Mouse (Mus musculus) liver, embryonic 11.5 days (tissue): ENCODE measurements around the gene Rpl36a-ps1. TPM values are rescaled to one million over a fixed set of nuclear protein-coding genes. Genes with fewer than 3 reads are reported as not detected.
A peak's percentile ranks its signal among the peaks of the same experiment; 100 is the strongest.
"Not testable (repeated sequence)": the region's sequence is repeated elsewhere in the genome, so short reads cannot be mapped to it uniquely, and the experiment has no call there.

Experiments
- ATAC-seq: fragments of 200-750 bp; cut with Nextera tagmentation; replicated peaks from 2 replicates; pipeline ENCODE4 v1.8.0; 2017; ENCODE audit warnings: moderate number of reproducible peaks, mild to moderate bottlenecking, moderate TSS enrichment, moderate library complexity; ENCODE audit not compliant: low FRiP score
- DNase-seq: peaks from one replicate; pipeline ENCODE4 v3.0.0-alpha.2; 2017; ENCODE audit warnings: low spot score
- H3K27ac ChIP-seq: fragments of 300-500 bp; sonication (generic); 2 replicates; pipeline ENCODE4 v1.5.1; 2014; ENCODE audit warnings: mild to moderate bottlenecking, low read depth, low read length, control low read depth
- H3K27me3 ChIP-seq: fragments of 300-500 bp; sonication (generic); replicated peaks from 2 replicates; pipeline ENCODE4 v1.6.1; 2014; ENCODE audit warnings: low read length, mixed read lengths; ENCODE audit not compliant: control insufficient read depth, insufficient read depth
- H3K36me3 ChIP-seq: fragments of 300-500 bp; sonication (generic); 2 replicates; pipeline ENCODE4 v1.6.1; 2014; ENCODE audit warnings: mild to moderate bottlenecking, low read length, moderate library complexity, mixed read lengths; ENCODE audit not compliant: control insufficient read depth, insufficient read depth
- H3K4me1 ChIP-seq: fragments of 300-500 bp; sonication (generic); replicated peaks from 2 replicates; pipeline ENCODE4 v1.6.1; 2014; ENCODE audit warnings: low read length, mixed read lengths; ENCODE audit not compliant: control insufficient read depth, insufficient read depth
- H3K4me2 ChIP-seq: fragments of 300-500 bp; sonication (generic); 2 replicates; pipeline ENCODE4 v1.6.1; 2014; ENCODE audit warnings: mild to moderate bottlenecking, control low read depth, moderate library complexity
- H3K4me3 ChIP-seq: fragments of 300-500 bp; sonication (generic); 2 replicates; pipeline ENCODE4 v1.5.1; 2014; ENCODE audit warnings: low read depth, low read length, control low read depth
- H3K9ac ChIP-seq: fragments of 300-500 bp; sonication (generic); 2 replicates; pipeline ENCODE4 v1.6.1; 2014; ENCODE audit warnings: low read depth, low read length, control low read depth
- H3K9me3 ChIP-seq: fragments of 300-500 bp; sonication (generic); 2 replicates; pipeline ENCODE4 v1.6.1; 2016; ENCODE audit warnings: low read length, inconsistent platforms, mixed read lengths; ENCODE audit not compliant: control insufficient read depth
- WGBS: fragments of 180-500 bp; shearing (Covaris S2); extraction: QIAGEN DNeasy Blood & Tissue Kit; methylation state at CpG from one replicate; pipeline ENCODE4 v1.1.7; 2014; 5-methylcytosine and 5-hydroxymethylcytosine counted together
- polyA plus RNA-seq: library from polyadenylated mRNA; unstranded; fragments of >200 nt; fragmentation: Nextera tagmentation; extraction: Ambion mirVana; gene quantifications from 2 replicates; pipeline ENCODE4 v1.2.1, GENCODE M21; 2014

Gene Rpl36a-ps1
- polyA plus RNA-seq: 2.5 TPM in 2 replicates

DNA sequence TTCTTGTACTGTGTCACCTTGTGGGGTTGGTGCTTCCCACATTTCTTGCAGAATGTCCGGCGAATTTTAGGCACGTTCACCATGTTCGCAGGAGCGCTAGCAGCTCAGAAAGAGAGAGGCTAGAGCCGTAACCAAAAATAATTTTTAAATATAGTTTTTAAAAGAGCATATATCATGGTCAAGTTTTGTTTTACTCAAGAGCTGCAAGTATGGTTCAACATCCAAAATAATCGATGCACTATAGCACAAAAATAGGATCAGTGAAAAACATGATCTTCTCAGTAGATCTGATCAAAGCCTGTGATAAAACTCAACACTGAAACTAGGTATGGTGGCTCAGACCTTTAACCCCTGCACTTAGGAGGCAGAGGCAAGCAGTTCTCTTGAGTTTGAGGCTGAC, at the start of gene Rpl36a-ps1:
Gene Rpl36a-ps1 (minus strand): TSS at position 101 of the 400 bp plus-strand sequence.
- WGBS: 94% methylated on average over 7 of the region's 7 CpGs
- Histone ChIP-seq H3K27me3 (no peaks in the 10 kb centered on the region), H3K36me3 (no peaks in the 10 kb centered on the region), H3K4me2 (no peak within 1 kb of the TSS), H3K4me1 (no peaks in the 10 kb centered on the region), H3K4me3 (no peak within 1 kb of the TSS), H3K9ac (no peak within 1 kb of the TSS), H3K27ac (no peak within 1 kb of the TSS), H3K9me3 (no peaks in the 10 kb centered on the region)
- ATAC-seq (no peak), DNase-seq (no peak)

DNA sequence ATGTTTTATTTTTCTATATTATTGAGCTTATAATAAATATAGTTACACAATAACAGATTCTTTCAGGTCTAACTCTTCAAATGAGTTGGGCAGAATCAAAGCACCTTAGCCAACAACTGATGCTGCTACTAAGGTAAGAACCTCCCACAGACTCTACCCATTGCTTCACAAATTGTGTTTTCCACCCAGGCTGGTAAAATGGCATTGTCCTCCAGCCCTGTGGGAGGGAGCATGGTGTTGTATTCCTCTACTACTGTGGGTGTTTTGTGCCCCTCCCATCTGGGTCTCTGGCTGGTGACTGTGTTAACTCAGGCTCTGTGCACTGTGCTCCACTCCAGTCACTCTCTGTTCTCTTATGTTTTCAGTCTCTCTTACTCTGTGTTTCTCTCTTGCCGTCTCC, 49.4 kb upstream of the Rpl36a-ps1 start:
- Histone ChIP-seq H3K4me2 (peak overlapping the region; percentile 61), H3K9me3 (no peaks in the 10 kb centered on the region), H3K4me1 (peaks cover 19% of the 10 kb centered on the region), H3K4me3 (peak overlapping the region; percentile 94), H3K9ac (0 out of 2 replicates have a peak overlapping the region, but pooled peaks have one; percentile 1), H3K27ac (no peak overlapping the region), H3K27me3 (no peaks in the 10 kb centered on the region), H3K36me3 (0 out of 2 replicates have a peak, but pooled peaks cover 3% of the 10 kb centered on the region)
- DNase-seq: no peak
- ATAC-seq: no peak
- WGBS: 41% methylated on average over 1 of the region's 1 CpGs

DNA sequence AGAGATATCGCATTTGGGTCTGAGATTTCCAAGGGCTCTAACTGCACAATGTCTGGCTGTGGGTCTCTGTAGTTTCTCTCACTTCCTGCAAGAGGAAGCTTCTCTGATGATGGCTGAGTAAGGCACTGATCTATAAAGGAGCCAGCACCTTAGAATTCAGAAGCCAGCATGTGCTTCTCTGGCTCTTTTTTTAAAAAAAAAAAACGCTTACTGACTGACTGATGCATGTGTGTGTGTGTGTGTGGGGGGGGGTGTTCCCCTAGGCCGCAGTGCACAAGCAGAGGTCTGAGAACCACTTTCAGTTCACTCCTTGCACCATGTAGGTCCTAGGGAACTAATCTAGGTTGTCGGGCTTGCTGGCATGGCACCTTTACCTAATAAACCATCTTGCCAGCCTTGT, 47.3 kb upstream of the Rpl36a-ps1 start:
- Histone ChIP-seq H3K9ac (no peak overlapping the region), H3K27me3 (no peaks in the 10 kb centered on the region), H3K4me1 (peaks cover 19% of the 10 kb centered on the region), H3K27ac (no peak overlapping the region), H3K4me2 (no peak overlapping the region), H3K9me3 (no peaks in the 10 kb centered on the region), H3K36me3 (0 out of 2 replicates have a peak, but pooled peaks cover 3% of the 10 kb centered on the region), H3K4me3 (no peak overlapping the region)
- ATAC-seq (no peak), DNase-seq (no peak)
- WGBS: 63% methylated on average over 4 of the region's 4 CpGs

- H3K27me3 ChIP-seq, H3K9ac ChIP-seq, H3K27ac ChIP-seq, DNase-seq, H3K9me3 ChIP-seq, H3K4me2 ChIP-seq, H3K4me3 ChIP-seq, ATAC-seq, H3K36me3 ChIP-seq: not testable (repeated sequence)
- H3K4me1 ChIP-seq: peaks cover 18% of the 10 kb centered on the region
- WGBS: 87% methylated on average over 5 of the region's 5 CpGs
These were observed 45.2 kb upstream of the Rpl36a-ps1 start for GRCm38 (mm10) chr14:99039308-99039707.

DNA sequence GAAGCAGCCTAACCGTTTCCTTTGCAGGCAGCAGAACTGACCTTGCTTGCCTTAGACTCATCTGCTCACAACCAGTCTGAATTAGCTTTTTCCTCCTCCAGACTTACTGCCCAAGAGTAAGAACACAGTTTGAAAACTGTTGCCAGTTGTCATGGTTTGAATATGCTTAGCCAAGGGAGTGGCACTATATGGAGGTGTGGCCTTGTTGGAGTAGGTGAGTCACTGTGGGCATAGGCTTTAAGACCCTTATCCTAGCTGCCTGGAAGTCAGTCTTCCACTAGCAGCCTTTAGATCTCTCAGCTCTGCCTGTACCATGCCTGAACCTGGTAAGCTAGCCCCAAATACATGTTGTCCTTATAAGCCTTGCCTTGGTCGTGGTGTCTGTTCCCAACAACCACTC, 43.6 kb upstream of the Rpl36a-ps1 start:
- peaks cover 10% of the 10 kb centered on the region; the same call in 1 of the 2 replicates for H3K36me3 ChIP-seq
- no peaks in the 10 kb centered on the region for H3K9me3 ChIP-seq
- DNase-seq: no peak
- H3K9ac ChIP-seq: no peak overlapping the region
- H3K4me2 ChIP-seq: no peak overlapping the region
- WGBS: 80% methylated on average over 2 of the region's 2 CpGs
- no peak overlapping the region for H3K27ac ChIP-seq
- H3K4me1 ChIP-seq: peaks cover 9% of the 10 kb centered on the region
- no peaks in the 10 kb centered on the region for H3K27me3 ChIP-seq
- no peak overlapping the region for H3K4me3 ChIP-seq
- ATAC-seq: no peak

DNA sequence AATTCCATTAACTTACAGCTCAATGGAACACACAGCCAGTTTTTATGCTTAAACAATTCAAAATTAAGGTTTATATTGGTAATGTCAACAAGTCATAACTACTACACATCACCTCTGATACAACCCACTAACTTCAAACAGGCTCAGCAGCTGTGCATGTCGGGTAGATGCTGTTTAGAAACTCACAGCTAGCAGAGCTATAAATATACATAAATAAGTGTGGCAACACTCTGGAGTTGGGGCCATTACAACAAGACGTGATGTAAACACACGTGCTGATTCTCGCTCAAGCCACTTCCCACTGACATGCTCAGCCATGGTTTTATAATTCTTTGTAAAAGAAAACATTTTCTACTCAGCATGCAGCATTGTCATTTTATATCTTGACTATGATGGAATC, 41.9 kb upstream of the Rpl36a-ps1 start:
- Histone ChIP-seq H3K9me3 (no peaks in the 10 kb centered on the region), H3K27ac (no peak overlapping the region), H3K36me3 (peaks cover 10% of the 10 kb centered on the region; the same call in 1 of the 2 replicates), H3K4me2 (no peak overlapping the region), H3K4me3 (no peak overlapping the region), H3K9ac (no peak overlapping the region), H3K4me1 (no peaks in the 10 kb centered on the region; the same call in 1 of the 2 replicates), H3K27me3 (no peaks in the 10 kb centered on the region)
- DNase-seq (no peak), ATAC-seq (no peak)
- WGBS: 88% methylated on average over 4 of the region's 4 CpGs

DNA sequence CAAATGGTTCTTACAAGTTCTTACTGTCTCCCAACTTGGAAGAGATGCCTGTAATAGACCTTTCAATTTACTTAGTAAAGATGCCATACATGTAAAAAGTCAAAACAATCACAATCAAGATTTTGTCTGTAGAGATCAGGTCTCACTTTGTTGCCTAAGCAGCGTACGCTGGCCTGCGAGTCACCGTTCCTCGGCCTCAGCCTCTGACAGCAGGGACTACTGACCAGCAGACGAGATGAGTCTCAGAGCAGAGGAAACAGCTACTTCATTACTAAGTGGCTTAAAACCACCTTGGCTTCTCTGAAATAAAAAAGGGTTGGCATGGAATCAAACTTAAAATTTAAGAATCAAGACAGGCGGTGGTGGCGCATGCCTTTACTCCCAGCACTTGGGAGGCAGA, 40.7 kb upstream of the Rpl36a-ps1 start:
- not testable (repeated sequence) for H3K27me3 ChIP-seq, H3K4me2 ChIP-seq, H3K9ac ChIP-seq, H3K4me3 ChIP-seq, H3K27ac ChIP-seq, DNase-seq, H3K9me3 ChIP-seq, ATAC-seq, H3K4me1 ChIP-seq
- peaks cover 10% of the 10 kb centered on the region; the same call in 1 of the 2 replicates for H3K36me3 ChIP-seq
- WGBS: 93% methylated on average over 8 of the region's 8 CpGs

- no peak overlapping the region for H3K4me3 ChIP-seq
- no peak overlapping the region for H3K27ac ChIP-seq
- no peaks in the 10 kb centered on the region for H3K4me1 ChIP-seq
- H3K4me2 ChIP-seq: no peak overlapping the region
- 79% methylated on average over 5 of the region's 5 CpGs for WGBS
- ATAC-seq (no peak), DNase-seq (no peak)
- H3K36me3 ChIP-seq: peaks cover 7% of the 10 kb centered on the region; the same call in 1 of the 2 replicates
- no peaks in the 10 kb centered on the region for H3K27me3 ChIP-seq
- no peaks in the 10 kb centered on the region for H3K9me3 ChIP-seq
- no peak overlapping the region for H3K9ac ChIP-seq
These were observed 38.5 kb upstream of the Rpl36a-ps1 start for GRCm38 (mm10) chr14:99032596-99032995.

DNA sequence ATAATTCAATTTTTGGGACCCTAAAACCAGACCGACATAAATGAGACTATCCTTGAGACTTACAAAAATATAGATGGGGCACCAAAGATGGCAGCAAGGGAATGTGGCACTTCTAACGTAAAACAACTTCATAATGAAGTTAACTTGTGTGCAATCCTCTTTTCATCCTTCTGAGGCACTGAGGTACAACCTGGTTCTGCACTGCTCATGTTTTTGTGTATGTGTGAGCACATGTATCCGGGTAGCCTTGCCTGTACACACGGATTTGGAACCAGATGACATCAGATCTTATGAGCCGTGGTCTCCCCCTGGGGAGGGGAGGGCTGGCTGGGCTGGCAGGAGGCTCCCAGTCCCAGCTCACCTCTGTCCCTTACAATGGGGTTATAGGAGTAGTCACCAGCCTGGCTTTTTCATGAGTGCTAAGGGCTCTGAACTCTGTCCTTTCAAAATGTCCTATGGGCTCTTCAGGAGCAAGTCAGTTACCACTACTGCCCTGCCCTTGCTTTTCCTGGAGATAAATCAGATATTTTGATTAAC, 37.3 kb upstream of the Rpl36a-ps1 start:
- Histone ChIP-seq H3K4me2 (no peak overlapping the region), H3K4me1 (no peaks in the 10 kb centered on the region), H3K4me3 (no peak overlapping the region), H3K27ac (no peak overlapping the region), H3K36me3 (peaks cover 7% of the 10 kb centered on the region; the same call in 1 of the 2 replicates), H3K9me3 (no peaks in the 10 kb centered on the region), H3K9ac (no peak overlapping the region), H3K27me3 (no peaks in the 10 kb centered on the region)
- 87% methylated on average over 5 of the region's 5 CpGs for WGBS
- DNase-seq (no peak), ATAC-seq (0 out of 2 replicates have a peak, but pooled peaks have one; percentile 38)
